8 mouse cellular contexts compared by ENCODE assay signal in genomic region chr15:102073559-102074069, GRCm38 (mm10). TPM values are rescaled to one million over a fixed set of nuclear protein-coding genes. Genes with fewer than 3 reads are reported as not detected.
A peak's percentile ranks its signal among the peaks of the same experiment; 100 is the strongest.
DNase-seq lines count a peak whose midpoint lies in the region; ATAC-seq lines count a peak whose summit lies in the region.

Gene Eif4b, plus strand, starts transcription at chr15:102073773.

- peak within 1 kb of the TSS; percentile 86 for H3K4me3 ChIP-seq in brown adipose tissue, adult 24 weeks (ENCODE audit: insufficient read depth, low read depth, low read length)
- H3K4me3 ChIP-seq in heart, embryonic 13.5 days: peak within 1 kb of the TSS; percentile 87
- H3K4me3 ChIP-seq in liver, embryonic 12.5 days: peak within 1 kb of the TSS; percentile 96
- peak within 1 kb of the TSS; percentile 100 for H3K4me3 ChIP-seq in stomach, embryonic 15.5 days (replicated peaks)

- DNase-seq in CD4-positive, CD25-positive, alpha-beta regulatory T cell, adult 2 months (ENCODE audit: low read depth, low spot score): peak; percentile 100
- peak; percentile 73 for DNase-seq in fat pad, adult 2 months (ENCODE audit: extremely low read depth, low read depth, low spot score)
- peak; percentile 100 for DNase-seq in kidney, postnatal 10 days
- peak; percentile 98 to 99 for DNase-seq in natural killer cell, adult 2 months (ENCODE audit: low spot score in 2 of 2)

- peak; percentile 93 for ATAC-seq in heart, embryonic 13.5 days (ENCODE audit: extremely low read depth, insufficient number of reproducible peaks, low FRiP score, low TSS enrichment)
- ATAC-seq in liver, embryonic 12.5 days: peak; percentile 91
- ATAC-seq in stomach, embryonic 15.5 days (ENCODE audit: insufficient read depth, low FRiP score, low read depth): peak; percentile 93

- peak within 1 kb of the TSS; percentile 98 for H3K9ac ChIP-seq in heart, embryonic 13.5 days
- H3K9ac ChIP-seq in liver, embryonic 12.5 days: peak within 1 kb of the TSS; percentile 98
- peak within 1 kb of the TSS; percentile 99 for H3K9ac ChIP-seq in stomach, embryonic 15.5 days

- H3K4me1 ChIP-seq in brown adipose tissue, adult 24 weeks (ENCODE audit: control insufficient read depth, insufficient read depth, insufficient read length, low read length): peaks cover 7% of the 10 kb centered on the region; the same call in 1 of the 2 replicates
- H3K4me1 ChIP-seq in heart, embryonic 13.5 days: peaks cover 26% of the 10 kb centered on the region
- peaks cover 66% of the 10 kb centered on the region for H3K4me1 ChIP-seq in liver, embryonic 12.5 days
- H3K4me1 ChIP-seq in stomach, embryonic 15.5 days: 0 out of 2 replicates have a peak, but pooled peaks cover 6% of the 10 kb centered on the region

- under 1% methylated on average over 58 of the region's 58 CpGs for WGBS in heart, embryonic 13.5 days
- under 1% methylated on average over 58 of the region's 58 CpGs for WGBS in liver, embryonic 12.5 days (ENCODE audit: insufficient replicate concordance)
- WGBS in stomach, embryonic 15.5 days: under 1% methylated on average over 57 of the region's 58 CpGs

- peak within 1 kb of the TSS; percentile 93 for H3K4me2 ChIP-seq in heart, embryonic 13.5 days
- peak within 1 kb of the TSS; percentile 92 for H3K4me2 ChIP-seq in liver, embryonic 12.5 days
- H3K4me2 ChIP-seq in stomach, embryonic 15.5 days: peak within 1 kb of the TSS; percentile 75

- H3K36me3 ChIP-seq in heart, embryonic 13.5 days: 0 out of 2 replicates have a peak, but pooled peaks cover 3% of the 10 kb centered on the region
- peaks cover 13% of the 10 kb centered on the region for H3K36me3 ChIP-seq in liver, embryonic 12.5 days
- no peaks in the 10 kb centered on the region for H3K36me3 ChIP-seq in stomach, embryonic 15.5 days

- no peaks in the 10 kb centered on the region for H3K9me3 ChIP-seq in heart, embryonic 13.5 days
- H3K9me3 ChIP-seq in liver, embryonic 12.5 days (replicated peaks): no peaks in the 10 kb centered on the region
- no peaks in the 10 kb centered on the region for H3K9me3 ChIP-seq in stomach, embryonic 15.5 days

- H3K27me3 ChIP-seq in heart, embryonic 13.5 days (replicated peaks): peaks cover 3% of the 10 kb centered on the region
- H3K27me3 ChIP-seq in liver, embryonic 12.5 days (replicated peaks): 0 out of 2 replicates have a peak, but pooled peaks cover 4% of the 10 kb centered on the region
- H3K27me3 ChIP-seq in stomach, embryonic 15.5 days (replicated peaks): no peaks in the 10 kb centered on the region

- peak within 1 kb of the TSS; percentile 81 for H3K27ac ChIP-seq in brown adipose tissue, adult 24 weeks (replicated peaks; ENCODE audit: low read depth, low read length)
- H3K27ac ChIP-seq in heart, embryonic 13.5 days (replicated peaks): peak within 1 kb of the TSS; percentile 93
- peak within 1 kb of the TSS; percentile 94 for H3K27ac ChIP-seq in liver, embryonic 12.5 days
- H3K27ac ChIP-seq in stomach, embryonic 15.5 days: peak within 1 kb of the TSS; percentile 97

RNA-seq across cellular contexts. Expression of gene Eif4b, which starts in this region (rescaled TPM):
- polyA plus RNA-seq in brown adipose tissue, adult 24 weeks (2012; ENCODE audit: insufficient read depth, insufficient read length, missing spikeins): 47.9 and 93.9 TPM in 2 replicates
- 65.7 and 72.3 TPM in 2 replicates for polyA plus RNA-seq in heart, embryonic 13.5 days (2015; fragmentation: Nextera tagmentation; extraction: Ambion mirVana)
- 91.7 and 91.8 TPM in 2 replicates for polyA plus RNA-seq in liver, embryonic 12.5 days (2016; fragmentation: Nextera tagmentation; extraction: Ambion mirVana)
- polyA plus RNA-seq in stomach, embryonic 15.5 days (2015; fragmentation: Nextera tagmentation; extraction: Ambion mirVana): 107 and 116 TPM in 2 replicates

Comparison
In these comparisons a context has a peak if more than half of its experiments do, and no peak if none do; other contexts are left out.
1. Peak in every context shown above with its lines: DNase-seq, ATAC-seq, H3K4me3 ChIP-seq and H3K27ac ChIP-seq.